ENCODE assay signal across 12 mouse cellular contexts in genomic region chr5:139537739-139538135, GRCm38 (mm10). TPM values are rescaled to one million over a fixed set of nuclear protein-coding genes. Genes with fewer than 3 reads are reported as not detected.
DNase-seq lines count a peak whose midpoint lies in the region; ATAC-seq lines count a peak whose summit lies in the region.
"Had no signal": no experiment of that assay in that cellular context is flagged by ENCODE, and none has a peak within 500 bp of the region (broad histone marks: within the 10 kb centered on the region; RNA-seq: fewer than 3 reads in every experiment).

No protein-coding gene starts in this region.

- ATAC-seq in heart, embryonic 15.5 days (replicated peaks; ENCODE audit: insufficient number of reproducible peaks, insufficient read depth, low FRiP score, low read depth): 0 out of 2 replicates have a peak, but pooled peaks have one; percentile 40
- no peak for ATAC-seq in forebrain, embryonic 13.5 days
- ATAC-seq in hindbrain, embryonic 13.5 days (ENCODE audit: low FRiP score): no peak
- ATAC-seq in midbrain, embryonic 15.5 days (replicated peaks): no peak
- no peak for ATAC-seq in frontal cortex, adult (ENCODE audit: low TSS enrichment)
- ATAC-seq: intestine, embryonic 16.5 days; liver, embryonic 12.5 days had no signal

- peaks cover 20% of the 10 kb centered on the region for H3K4me1 ChIP-seq in heart, embryonic 15.5 days (replicated peaks)
- H3K4me1 ChIP-seq in forebrain, embryonic 13.5 days: peaks cover 58% of the 10 kb centered on the region
- H3K4me1 ChIP-seq in hindbrain, embryonic 13.5 days (replicated peaks): peaks cover 62% of the 10 kb centered on the region
- H3K4me1 ChIP-seq in midbrain, embryonic 15.5 days: peaks cover 50% of the 10 kb centered on the region
- H3K4me1 ChIP-seq: liver, embryonic 12.5 days had no signal

- no peak overlapping the region for H3K4me3 ChIP-seq in heart, embryonic 15.5 days
- H3K4me3 ChIP-seq in forebrain, embryonic 13.5 days: no peak overlapping the region
- no peak overlapping the region for H3K4me3 ChIP-seq in hindbrain, embryonic 13.5 days
- H3K4me3 ChIP-seq in midbrain, embryonic 15.5 days: no peak overlapping the region
- H3K4me3 ChIP-seq: heart, embryonic 13.5 days; liver, embryonic 12.5 days had no signal

- H3K9ac ChIP-seq in heart, embryonic 15.5 days: no peak overlapping the region
- no peak overlapping the region for H3K9ac ChIP-seq in forebrain, embryonic 13.5 days
- H3K9ac ChIP-seq in hindbrain, embryonic 13.5 days: no peak overlapping the region
- no peak overlapping the region for H3K9ac ChIP-seq in midbrain, embryonic 15.5 days
- H3K9ac ChIP-seq: heart, embryonic 13.5 days; liver, embryonic 12.5 days had no signal

- no peak for DNase-seq in heart, adult 9 months (ENCODE audit: low spot score in 2 of 2)
- DNase-seq in gastrocnemius, adult 8-10 months (ENCODE audit: low spot score in 2 of 2): no peak
- DNase-seq: spleen, adult 18-20 months had no signal

- no peak overlapping the region for H3K4me2 ChIP-seq in heart, embryonic 15.5 days
- no peak overlapping the region for H3K4me2 ChIP-seq in forebrain, embryonic 13.5 days
- H3K4me2 ChIP-seq in hindbrain, embryonic 13.5 days: no peak overlapping the region
- no peak overlapping the region for H3K4me2 ChIP-seq in midbrain, embryonic 15.5 days
- H3K4me2 ChIP-seq: heart, embryonic 13.5 days; liver, embryonic 12.5 days had no signal

- H3K27ac ChIP-seq in heart, embryonic 15.5 days: no peak overlapping the region
- H3K27ac ChIP-seq in forebrain, embryonic 13.5 days: peak overlapping the region; percentile 75
- H3K27ac ChIP-seq in hindbrain, embryonic 13.5 days: peak overlapping the region; percentile 82
- H3K27ac ChIP-seq in midbrain, embryonic 15.5 days: peak overlapping the region; percentile 62; the same call in 1 of the 2 replicates
- H3K27ac ChIP-seq: heart, embryonic 13.5 days; liver, embryonic 12.5 days; stomach, postnatal 0 days had no signal

- H3K36me3 ChIP-seq in heart, embryonic 15.5 days: no peaks in the 10 kb centered on the region
- H3K36me3 ChIP-seq in forebrain, embryonic 13.5 days (ENCODE audit: poor library complexity, severe bottlenecking): no peaks in the 10 kb centered on the region
- no peaks in the 10 kb centered on the region for H3K36me3 ChIP-seq in hindbrain, embryonic 13.5 days
- H3K36me3 ChIP-seq in midbrain, embryonic 15.5 days (replicated peaks): no peaks in the 10 kb centered on the region
- H3K36me3 ChIP-seq: heart, embryonic 13.5 days; liver, embryonic 12.5 days had no signal

- peaks cover 89% of the 10 kb centered on the region for H3K27me3 ChIP-seq in heart, embryonic 15.5 days
- peaks cover 92% of the 10 kb centered on the region for H3K27me3 ChIP-seq in forebrain, embryonic 13.5 days
- peaks cover 84% of the 10 kb centered on the region for H3K27me3 ChIP-seq in hindbrain, embryonic 13.5 days
- peaks cover 51% of the 10 kb centered on the region for H3K27me3 ChIP-seq in midbrain, embryonic 15.5 days (replicated peaks)

- WGBS in heart, embryonic 15.5 days: 17% methylated on average over 3 of the region's 3 CpGs
- 9% methylated on average over 3 of the region's 3 CpGs for WGBS in forebrain, embryonic 13.5 days
- WGBS in hindbrain, embryonic 13.5 days: 2% methylated on average over 3 of the region's 3 CpGs
- 12% methylated on average over 3 of the region's 3 CpGs for WGBS in midbrain, embryonic 15.5 days

- H3K9me3 ChIP-seq in heart, embryonic 15.5 days (replicated peaks): no peaks in the 10 kb centered on the region
- no peaks in the 10 kb centered on the region for H3K9me3 ChIP-seq in forebrain, embryonic 13.5 days (replicated peaks)
- H3K9me3 ChIP-seq in hindbrain, embryonic 13.5 days: no peaks in the 10 kb centered on the region
- no peaks in the 10 kb centered on the region for H3K9me3 ChIP-seq in midbrain, embryonic 15.5 days
- H3K9me3 ChIP-seq: heart, embryonic 13.5 days; liver, embryonic 12.5 days had no signal

RNA-seq across cellular contexts. Expression of gene Uncx, which starts 5.6 kb away (rescaled TPM):
- not detected in 2 replicates for polyA plus RNA-seq in heart, embryonic 15.5 days (2015; fragmentation: Nextera tagmentation; extraction: Ambion mirVana)
- 8.5 and 18.1 TPM in 2 replicates for polyA plus RNA-seq in forebrain, embryonic 13.5 days (2015; fragmentation: Nextera tagmentation; extraction: Ambion mirVana)
- 48.8 and 60.7 TPM in 2 replicates for polyA plus RNA-seq in hindbrain, embryonic 13.5 days (2015; fragmentation: Nextera tagmentation; extraction: Ambion mirVana)
- polyA plus RNA-seq in midbrain, embryonic 15.5 days (2015; fragmentation: Nextera tagmentation; extraction: Ambion mirVana): 43.5 and 48.8 TPM in 2 replicates
- total RNA-seq in gastrocnemius, adult 8-10 months (2022): not detected
- polyA plus RNA-seq: heart, embryonic 13.5 days; intestine, embryonic 16.5 days; liver, embryonic 12.5 days; stomach, postnatal 0 days had no signal

RNA-seq across cellular contexts. Expression of gene Zfand2a, which starts 53.4 kb away (rescaled TPM):
- polyA plus RNA-seq in heart, embryonic 15.5 days (2015; fragmentation: Nextera tagmentation; extraction: Ambion mirVana): 7.2 and 9.8 TPM in 2 replicates
- 8.9 and 9.5 TPM in 2 replicates for polyA plus RNA-seq in forebrain, embryonic 13.5 days (2015; fragmentation: Nextera tagmentation; extraction: Ambion mirVana)
- 13.1 and 13.3 TPM in 2 replicates for polyA plus RNA-seq in hindbrain, embryonic 13.5 days (2015; fragmentation: Nextera tagmentation; extraction: Ambion mirVana)
- polyA plus RNA-seq in midbrain, embryonic 15.5 days (2015; fragmentation: Nextera tagmentation; extraction: Ambion mirVana): 22.7 and 24.2 TPM in 2 replicates
- total RNA-seq in gastrocnemius, adult 8-10 months (2022): 10 to 100 TPM in 1 of 4 experiments, 1 to 10 TPM in 3; 7.8 to 11.4 (median 8.9) TPM
